Mouse (Mus musculus) adrenal gland (tissue): ENCODE results near the gene 5330417H12Rik.

ENCODE experiments used
- intact Hi-C: fragments of 180-260 bp; cut with DNase I; formaldehyde crosslinking; loops from one replicate; pipeline ENCODE4 v1.15.1; 2025

The 5330417H12Rik gene

DNA sequence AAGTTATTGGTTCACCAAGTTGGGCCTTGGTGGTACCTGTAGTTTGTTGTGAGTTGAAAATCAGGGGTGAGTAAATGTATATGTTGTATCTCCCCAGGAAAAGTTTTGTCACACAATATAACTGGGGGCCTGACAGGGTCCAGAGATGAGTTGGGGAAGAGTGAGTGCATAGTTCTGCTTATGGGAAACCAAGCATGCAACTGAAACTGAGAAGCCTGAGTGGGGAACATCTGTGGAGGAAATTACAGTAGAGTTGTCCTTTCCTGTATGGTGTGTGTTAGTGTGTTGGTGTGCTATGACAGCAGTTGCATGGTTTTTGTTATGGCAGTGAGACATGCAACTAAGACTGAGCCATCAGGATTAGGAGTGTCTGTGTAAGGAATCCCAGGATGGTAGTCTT is 3.4 kb upstream of the 5330417H12Rik start:
- intact Hi-C loops = no loop called here

GRCm38 (mm10) chr7:107625781-107626180 is 820 bp upstream of the 5330417H12Rik start:
- intact Hi-C loops = no loop called here

GRCm38 (mm10) chr7:107624432-107624831 is 529 bp downstream of the 5330417H12Rik start:
- intact Hi-C loops = no loop called here

DNA sequence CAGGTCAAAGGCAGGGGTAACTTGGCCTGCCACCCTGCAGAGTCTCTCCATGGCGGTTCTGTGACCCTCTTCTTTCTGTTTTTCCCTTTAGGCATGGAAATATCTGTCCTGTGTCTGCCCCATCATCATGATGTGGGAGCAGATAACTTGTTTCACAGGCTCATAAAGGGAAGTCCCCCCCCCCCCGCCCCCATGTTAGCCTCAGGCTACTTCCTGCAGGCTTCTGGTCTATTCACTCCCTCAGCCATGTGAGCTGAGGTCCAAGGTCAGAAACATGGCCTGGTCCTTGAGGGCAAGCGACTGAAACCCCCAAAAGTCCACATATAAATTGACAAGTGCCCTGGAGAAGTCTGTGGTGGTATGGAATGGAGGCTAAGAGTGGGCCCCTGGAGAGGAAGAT is 4.8 kb downstream of the 5330417H12Rik start:
- intact Hi-C loops = no loop called here

- intact Hi-C loops = no loop called here
Measured at GRCm38 (mm10) chr7:107619225-107619624, 5.7 kb downstream of the 5330417H12Rik start.

- intact Hi-C loops = no loop called here
Measured at GRCm38 (mm10) chr7:107618028-107618992, 6.7 kb downstream of the 5330417H12Rik start.

DNA sequence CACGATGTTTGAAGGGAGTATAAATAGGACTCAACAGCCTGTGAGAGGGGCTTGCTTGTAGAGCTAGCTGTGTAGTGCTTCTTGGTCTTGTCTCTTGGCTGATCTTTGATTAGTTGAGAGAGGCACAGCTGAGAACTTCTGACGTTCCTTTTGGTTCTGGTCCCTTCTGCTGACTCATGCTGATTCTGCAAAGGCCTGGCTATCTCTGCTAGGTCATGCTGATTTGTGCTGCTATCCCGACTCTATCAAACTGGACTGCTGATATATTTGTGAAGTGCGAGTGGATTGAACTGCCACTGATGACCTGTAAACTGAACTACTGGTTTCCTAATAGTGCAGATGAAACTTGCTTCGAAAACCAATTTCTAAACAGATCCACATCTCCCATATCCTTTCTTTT is 14.1 kb downstream of the 5330417H12Rik start:
- intact Hi-C loops = no loop called here

DNA sequence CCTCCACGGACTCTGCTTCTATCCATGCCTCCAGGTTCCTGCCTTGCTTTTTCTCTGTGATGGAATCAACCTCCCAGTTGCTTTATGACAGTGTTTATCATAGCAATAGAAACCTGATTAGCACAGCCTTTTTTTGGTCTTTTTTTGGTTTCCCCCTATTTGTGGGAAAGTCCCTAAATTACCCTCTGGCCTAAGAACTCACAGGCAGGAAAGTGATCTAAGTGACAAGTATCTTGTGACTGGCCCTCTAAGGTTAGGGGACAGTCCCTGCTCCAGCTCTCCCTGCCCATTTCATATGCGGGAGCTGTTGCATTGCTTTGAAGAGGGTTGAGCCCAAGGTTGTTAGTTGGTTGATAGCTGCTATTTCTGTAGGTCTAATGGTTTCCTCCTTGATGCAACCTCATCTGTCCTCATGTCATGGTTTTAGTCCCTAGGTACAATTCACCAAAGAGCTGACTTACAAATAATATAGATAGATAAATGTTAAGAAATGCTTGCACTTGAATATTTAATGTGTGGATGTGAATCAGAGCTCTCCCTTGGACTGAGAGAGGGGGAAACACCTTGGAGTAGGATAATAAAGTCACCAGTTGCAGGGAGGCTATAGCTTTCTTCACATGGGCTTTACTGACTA is 15.2 kb downstream of the 5330417H12Rik start:
- intact Hi-C loops = no loop called here

DNA sequence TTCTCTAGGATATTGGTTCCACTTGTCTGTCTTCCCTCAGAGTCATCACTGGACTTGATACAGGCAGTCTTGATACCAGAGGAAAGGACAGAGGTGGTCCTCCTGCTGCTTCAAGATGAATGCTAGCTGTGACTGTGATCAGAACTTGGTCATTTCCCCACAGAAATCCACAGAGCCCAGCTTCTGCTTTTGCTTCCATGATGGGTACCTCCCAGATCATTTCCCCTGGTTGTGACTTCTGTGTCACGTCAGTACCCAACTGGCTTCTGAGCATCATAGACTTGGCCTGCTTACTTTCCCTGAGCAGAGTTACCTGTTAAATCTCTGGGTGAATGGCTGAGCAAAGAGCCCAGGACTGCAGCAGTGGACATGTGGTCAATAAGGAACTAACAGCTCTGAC is 17.2 kb downstream of the 5330417H12Rik start:
- intact Hi-C loops = no loop called here

- intact Hi-C loops = no loop called here
Measured at GRCm38 (mm10) chr7:107602913-107603312, 22.0 kb downstream of the 5330417H12Rik start.

DNA sequence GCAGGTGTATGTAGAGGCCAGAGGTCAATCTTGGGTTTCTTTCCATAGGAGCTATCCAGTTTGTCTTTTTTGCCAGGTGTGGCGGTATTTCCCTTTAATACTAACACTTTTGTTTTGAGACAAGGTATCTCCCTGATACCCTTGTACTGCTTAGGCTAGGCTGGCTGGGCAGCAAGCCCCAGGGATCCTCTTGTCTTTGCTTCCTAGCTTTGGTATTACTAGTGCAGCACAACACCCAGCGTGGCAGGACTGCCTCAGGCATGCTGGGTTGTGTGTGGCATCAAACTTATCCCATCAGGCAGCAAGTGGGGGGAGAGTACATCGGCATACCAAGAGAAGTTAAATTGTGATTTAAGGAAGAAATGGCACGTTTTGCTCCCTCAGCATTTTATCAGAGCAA is 22.5 kb downstream of the 5330417H12Rik start:
- intact Hi-C loops = no loop called here

DNA sequence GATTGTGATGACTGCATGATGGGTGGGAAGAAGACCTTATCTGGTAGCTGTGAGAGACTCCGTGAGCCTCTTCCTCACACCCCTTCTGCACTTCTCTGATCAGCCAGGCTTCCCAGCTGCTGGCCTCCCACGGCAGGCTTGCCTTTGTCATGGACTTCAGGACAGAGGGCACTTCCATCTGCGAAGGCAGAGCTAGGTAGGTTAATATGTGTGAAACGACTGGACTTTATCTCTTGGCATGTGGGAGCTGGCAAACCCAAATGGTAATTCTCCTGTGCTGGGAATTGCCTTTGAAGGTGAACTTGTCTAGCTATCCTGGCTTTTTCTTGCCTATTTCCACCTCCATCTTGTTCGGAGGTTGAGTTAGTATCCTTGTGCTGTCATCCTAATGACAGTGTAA is 24.3 kb downstream of the 5330417H12Rik start:
- intact Hi-C loops = no loop called here

- intact Hi-C loops = no loop called here
Measured at GRCm38 (mm10) chr7:107597956-107598355, 27.0 kb downstream of the 5330417H12Rik start.

DNA sequence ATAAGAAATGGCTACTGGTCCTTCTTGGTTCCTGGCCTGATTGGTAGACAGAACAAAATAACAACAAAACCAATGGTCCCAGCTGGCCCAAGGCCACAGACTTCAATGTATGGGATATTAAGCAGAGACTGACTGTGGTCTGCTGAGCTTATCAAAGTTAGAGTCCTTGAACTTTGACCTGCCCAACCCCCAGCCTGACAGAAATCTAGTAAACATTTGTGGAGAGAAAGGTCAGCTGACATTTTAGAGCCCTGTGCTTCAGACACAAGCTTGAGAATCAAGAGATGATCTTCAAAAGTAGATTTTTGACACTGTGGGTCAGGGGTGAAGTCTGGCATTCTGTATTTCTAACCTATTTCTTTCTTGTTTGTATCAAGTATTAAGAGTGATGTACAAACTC is 28.2 kb downstream of the 5330417H12Rik start:
- intact Hi-C loops = no loop called here

DNA sequence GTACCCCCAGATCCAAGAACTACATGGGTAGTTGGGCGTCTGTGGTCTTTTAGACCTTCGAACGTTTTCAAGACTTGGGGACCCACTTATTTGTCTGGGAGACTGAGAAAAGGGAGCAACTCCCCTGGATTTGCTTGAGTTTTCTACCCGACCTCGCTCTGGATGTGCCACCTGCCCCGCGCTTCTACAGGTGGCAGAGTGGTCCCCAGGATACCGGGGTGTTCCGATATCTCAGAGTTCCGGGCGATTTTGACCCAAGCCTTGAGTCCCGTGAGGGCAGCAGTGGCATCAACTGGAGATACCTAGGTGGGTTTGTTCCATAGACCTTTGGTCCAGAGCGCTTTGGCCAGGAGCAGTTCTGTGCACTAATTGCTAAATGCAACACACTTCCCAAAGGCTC is 29.5 kb downstream of the 5330417H12Rik start:
- intact Hi-C loops = no loop called here

GRCm38 (mm10) chr7:107594857-107595402 is 30.0 kb downstream of the 5330417H12Rik start, which contains the start of gene Ppfibp2:
Ppfibp2 (plus strand) TSS chr7:107595207.
- intact Hi-C loops = no loop called here

GRCm38 (mm10) chr7:107594325-107594856 is 30.6 kb downstream of the 5330417H12Rik start:
- intact Hi-C loops = no loop called here

DNA sequence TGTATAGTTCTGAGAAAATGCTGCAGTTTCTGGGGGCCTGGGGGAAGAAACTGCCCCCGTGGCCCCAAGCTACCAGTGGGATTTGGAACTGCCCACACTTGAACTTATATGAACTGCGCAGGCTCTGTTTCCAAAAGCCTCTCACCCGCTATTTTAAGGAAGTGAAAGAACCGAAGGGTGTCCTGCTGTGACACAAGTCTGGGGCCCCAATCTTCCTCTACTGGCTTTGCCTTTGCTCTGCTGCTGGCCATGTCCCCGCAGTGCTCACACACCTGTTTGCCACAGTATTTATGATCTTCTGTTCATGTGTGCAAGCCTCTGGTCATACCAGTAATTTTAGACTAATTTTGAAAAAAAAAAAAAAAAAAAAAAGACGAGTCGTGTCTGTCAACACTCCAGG is 31.1 kb downstream of the 5330417H12Rik start:
- intact Hi-C loops = no loop called here

GRCm38 (mm10) chr7:107592641-107593040 is 32.3 kb downstream of the 5330417H12Rik start:
- intact Hi-C loops = no loop called here

DNA sequence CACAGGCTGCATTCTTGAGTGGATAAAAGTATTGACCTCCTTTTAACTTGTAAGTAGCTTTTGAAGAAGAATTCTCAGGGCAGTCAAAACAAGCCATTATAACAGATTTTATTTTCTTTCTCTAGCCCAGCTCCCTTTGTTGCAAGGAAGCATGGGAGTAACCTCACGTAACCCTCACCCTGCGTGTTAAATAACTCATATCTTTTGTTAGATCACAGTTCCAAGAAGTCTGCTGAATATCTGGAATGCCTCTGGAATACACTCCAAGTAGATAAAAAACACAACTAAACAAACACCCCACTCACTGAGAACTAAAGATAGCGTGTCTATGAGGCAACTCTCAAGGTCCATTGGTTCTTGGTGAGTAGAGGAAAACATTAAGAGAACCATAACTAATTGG is 50.7 kb downstream of the 5330417H12Rik start:
- intact Hi-C loops = no loop called here
